Mouse (Mus musculus) liver, embryonic 13.5 days (tissue): ENCODE data around the gene Gramd1b. TPM values are rescaled to one million over a fixed set of nuclear protein-coding genes. Genes with fewer than 3 reads are reported as not detected.
A peak's percentile ranks its signal among the peaks of the same experiment; 100 is the strongest.

ENCODE experiments used
- ATAC-seq: fragments of 200-750 bp; cut with Nextera tagmentation; 2 replicates; pipeline ENCODE4 v1.8.0; 2017; ENCODE audit warnings: low read depth, mild to moderate bottlenecking, moderate number of reproducible peaks, moderate library complexity
- DNase-seq: peaks from one replicate; pipeline ENCODE4 v3.0.0; 2022
- H3K27ac ChIP-seq: fragments of 300-500 bp; sonication (generic); 2 replicates; pipeline ENCODE4 v1.5.1; 2015; ENCODE audit warnings: moderate library complexity, mild to moderate bottlenecking, inconsistent platforms
- H3K27me3 ChIP-seq: fragments of 300-500 bp; sonication (generic); 2 replicates; pipeline ENCODE4 v1.6.1; 2015; ENCODE audit warnings: mild to moderate bottlenecking, inconsistent platforms
- H3K36me3 ChIP-seq: fragments of 300-500 bp; sonication (generic); 2 replicates; pipeline ENCODE4 v1.6.1; 2015; ENCODE audit warnings: mild to moderate bottlenecking, inconsistent platforms
- H3K4me1 ChIP-seq: fragments of 300-500 bp; sonication (generic); replicated peaks from 2 replicates; pipeline ENCODE4 v1.6.1; 2015; ENCODE audit warnings: inconsistent platforms
- H3K4me2 ChIP-seq: fragments of 300-500 bp; sonication (generic); 2 replicates; pipeline ENCODE4 v1.6.1; 2015; ENCODE audit warnings: inconsistent platforms, mild to moderate bottlenecking, moderate library complexity
- H3K4me3 ChIP-seq: fragments of 300-500 bp; sonication (generic); replicated peaks from 2 replicates; pipeline ENCODE4 v1.5.1; 2015; ENCODE audit warnings: mild to moderate bottlenecking, inconsistent platforms
- H3K9ac ChIP-seq: fragments of 300-500 bp; sonication (generic); 2 replicates; pipeline ENCODE4 v1.6.1; 2015; ENCODE audit warnings: mild to moderate bottlenecking, inconsistent platforms
- H3K9me3 ChIP-seq: fragments of 300-500 bp; sonication (generic); replicated peaks from 2 replicates; pipeline ENCODE4 v1.6.1; 2016; ENCODE audit warnings: inconsistent platforms
- WGBS: fragments of 180-500 bp; shearing (Covaris S2); methylation state at CpG from one replicate; pipeline ENCODE4 v1.1.7; 2015; ENCODE audit not compliant: insufficient replicate concordance; 5-methylcytosine and 5-hydroxymethylcytosine counted together
- polyA plus RNA-seq: library from polyadenylated mRNA; unstranded; fragments of >200 nt; fragmentation: Nextera tagmentation; extraction: Ambion mirVana; gene quantifications from 2 replicates; pipeline ENCODE4 v1.2.1, GENCODE M21; 2015

The Gramd1b gene
- polyA plus RNA-seq, 1 experiment from 2014 or later = 0.44 TPM

GRCm38 (mm10) chr9:40350640-40351039 lies 180.5 kb downstream of the Gramd1b start:
- no peak for DNase-seq
- Histone ChIP-seq H3K4me3 (no peak overlapping the region), H3K9me3 (no peaks in the 10 kb centered on the region), H3K4me1 (no peaks in the 10 kb centered on the region), H3K27me3 (no peaks in the 10 kb centered on the region), H3K9ac (no peak overlapping the region), H3K27ac (no peak overlapping the region), H3K36me3 (no peaks in the 10 kb centered on the region), H3K4me2 (no peak overlapping the region)
- 20% methylated on average over 7 of the region's 7 CpGs for WGBS
- no peak for ATAC-seq

- WGBS = 53% methylated on average over 2 of the region's 2 CpGs
These were observed 181.1 kb downstream of the Gramd1b start for GRCm38 (mm10) chr9:40350052-40350451.

GRCm38 (mm10) chr9:40349554-40349953 lies 181.6 kb downstream of the Gramd1b start:
- Histone ChIP-seq H3K4me2 (no peak overlapping the region), H3K4me3 (no peak overlapping the region), H3K4me1 (peaks cover 6% of the 10 kb centered on the region; the same call in 1 of the 2 replicates), H3K27me3 (no peaks in the 10 kb centered on the region), H3K9me3 (no peaks in the 10 kb centered on the region), H3K36me3 (no peaks in the 10 kb centered on the region), H3K9ac (no peak overlapping the region), H3K27ac (no peak overlapping the region)
- no peak for DNase-seq
- no peak for ATAC-seq
- 38% methylated on average over 4 of the region's 4 CpGs for WGBS

More at GRCm38 (mm10) chr9:40350052-40350451, 181.1 kb downstream of the Gramd1b start:
- no peak overlapping the region for H3K4me2 ChIP-seq
- H3K27ac ChIP-seq = no peak overlapping the region
- H3K4me1 ChIP-seq = peaks cover 3% of the 10 kb centered on the region; the same call in 1 of the 2 replicates
- no peaks in the 10 kb centered on the region for H3K36me3 ChIP-seq
- H3K9me3 ChIP-seq = no peaks in the 10 kb centered on the region
- H3K4me3 ChIP-seq = no peak overlapping the region
- no peak overlapping the region for H3K9ac ChIP-seq
- ATAC-seq = no peak
- DNase-seq = no peak
- no peaks in the 10 kb centered on the region for H3K27me3 ChIP-seq

- DNase-seq (no peak), ATAC-seq (no peak)
- Histone ChIP-seq H3K36me3 (no peaks in the 10 kb centered on the region), H3K27me3 (no peaks in the 10 kb centered on the region), H3K9ac (no peak overlapping the region), H3K9me3 (no peaks in the 10 kb centered on the region), H3K4me2 (no peak overlapping the region), H3K27ac (no peak overlapping the region), H3K4me1 (peaks cover 6% of the 10 kb centered on the region; the same call in 1 of the 2 replicates), H3K4me3 (no peak overlapping the region)
- 84% methylated on average over 8 of the region's 8 CpGs for WGBS
These were observed 182.4 kb downstream of the Gramd1b start for GRCm38 (mm10) chr9:40348714-40349233.

GRCm38 (mm10) chr9:40346232-40346984 lies 184.8 kb downstream of the Gramd1b start:
- no peak overlapping the region for H3K27ac ChIP-seq
- peaks cover 6% of the 10 kb centered on the region; the same call in 1 of the 2 replicates for H3K4me1 ChIP-seq
- WGBS = 31% methylated on average over 16 of the region's 16 CpGs
- no peaks in the 10 kb centered on the region for H3K9me3 ChIP-seq
- H3K4me3 ChIP-seq = no peak overlapping the region
- ATAC-seq (no peak), DNase-seq (no peak)
- H3K36me3 ChIP-seq = no peaks in the 10 kb centered on the region
- H3K4me2 ChIP-seq = peak overlapping the region; percentile 33
- no peak overlapping the region for H3K9ac ChIP-seq
- no peaks in the 10 kb centered on the region for H3K27me3 ChIP-seq

- ATAC-seq (peak; percentile 20; the same call in 1 of the 2 replicates), DNase-seq (no peak)
- Histone ChIP-seq H3K4me1 (peaks cover 6% of the 10 kb centered on the region; the same call in 1 of the 2 replicates), H3K36me3 (no peaks in the 10 kb centered on the region), H3K27ac (no peak overlapping the region), H3K4me3 (no peak overlapping the region), H3K9me3 (no peaks in the 10 kb centered on the region), H3K27me3 (no peaks in the 10 kb centered on the region), H3K9ac (no peak overlapping the region), H3K4me2 (peak overlapping the region; percentile 33)
- 43% methylated on average over 13 of the region's 13 CpGs for WGBS
These were observed 185.5 kb downstream of the Gramd1b start for GRCm38 (mm10) chr9:40345493-40346231.

GRCm38 (mm10) chr9:40344801-40345492 lies 186.2 kb downstream of the Gramd1b start:
- ATAC-seq (no peak), DNase-seq (no peak)
- H3K27ac ChIP-seq = no peak overlapping the region
- peaks cover 6% of the 10 kb centered on the region; the same call in 1 of the 2 replicates for H3K4me1 ChIP-seq
- no peaks in the 10 kb centered on the region for H3K36me3 ChIP-seq
- H3K4me3 ChIP-seq = no peak overlapping the region
- H3K9me3 ChIP-seq = no peaks in the 10 kb centered on the region
- no peak overlapping the region for H3K4me2 ChIP-seq
- WGBS = 24% methylated on average over 10 of the region's 10 CpGs
- H3K9ac ChIP-seq = no peak overlapping the region
- H3K27me3 ChIP-seq = no peaks in the 10 kb centered on the region

GRCm38 (mm10) chr9:40343828-40344227 lies 187.4 kb downstream of the Gramd1b start:
- Histone ChIP-seq H3K27ac (no peak overlapping the region), H3K4me3 (no peak overlapping the region), H3K4me1 (peaks cover 6% of the 10 kb centered on the region; the same call in 1 of the 2 replicates), H3K36me3 (no peaks in the 10 kb centered on the region), H3K9me3 (no peaks in the 10 kb centered on the region), H3K4me2 (no peak overlapping the region), H3K27me3 (no peaks in the 10 kb centered on the region), H3K9ac (no peak overlapping the region)
- no peak for ATAC-seq
- 64% methylated on average over 7 of the region's 7 CpGs for WGBS
- DNase-seq = no peak

- ATAC-seq = no peak
- Histone ChIP-seq H3K27ac (no peak overlapping the region), H3K27me3 (no peaks in the 10 kb centered on the region), H3K9me3 (no peaks in the 10 kb centered on the region), H3K9ac (no peak overlapping the region), H3K4me3 (no peak overlapping the region), H3K4me1 (peaks cover 6% of the 10 kb centered on the region; the same call in 1 of the 2 replicates), H3K4me2 (no peak overlapping the region), H3K36me3 (no peaks in the 10 kb centered on the region)
- no peak for DNase-seq
- 72% methylated on average over 9 of the region's 9 CpGs for WGBS
These were observed 188.0 kb downstream of the Gramd1b start for GRCm38 (mm10) chr9:40343053-40343652.

- WGBS = 63% methylated on average over 7 of the region's 7 CpGs
- Histone ChIP-seq H3K4me2 (no peak overlapping the region), H3K9me3 (no peaks in the 10 kb centered on the region), H3K9ac (no peak overlapping the region), H3K4me3 (no peak overlapping the region), H3K36me3 (no peaks in the 10 kb centered on the region), H3K27ac (no peak overlapping the region), H3K4me1 (peaks cover 6% of the 10 kb centered on the region; the same call in 1 of the 2 replicates), H3K27me3 (no peaks in the 10 kb centered on the region)
- no peak for DNase-seq
- no peak for ATAC-seq
These were observed 189.1 kb downstream of the Gramd1b start for GRCm38 (mm10) chr9:40342101-40342500.
